Mouse (Mus musculus) lung, adult 2 months (tissue): ENCODE results near the gene Lect2. TPM values are rescaled to one million over a fixed set of nuclear protein-coding genes. Genes with fewer than 3 reads are reported as not detected.

Experiments
- DNase-seq: peaks from one replicate; pipeline ENCODE4 v3.0.0; 2022
- H3K4me1 ChIP-seq: fragments of 200-500 bp; 2 replicates; pipeline ENCODE4 v1.6.1; 2011; ENCODE audit warnings: low read length; ENCODE audit not compliant: control insufficient read depth, insufficient read depth
- H3K4me3 ChIP-seq: fragments of 200-500 bp; replicated peaks from 2 replicates; pipeline ENCODE3; 2011; ENCODE audit warnings: low read depth, mild to moderate bottlenecking, control low read depth, low read length; ENCODE audit errors: extremely low read depth
- CTCF ChIP-seq: fragments of 200-500 bp; IDR thresholded peaks from 2 replicates; pipeline ENCODE4 v1.5.1; 2011; ENCODE audit warnings: mild to moderate bottlenecking, low read length, control low read depth; ENCODE audit not compliant: insufficient read depth
- POLR2A ChIP-seq: fragments of 200-500 bp; IDR thresholded peaks from 2 replicates; pipeline ENCODE4 v1.6.1; 2011; ENCODE audit warnings: low read depth, mild to moderate bottlenecking, control low read depth, low read length, borderline replicate concordance; ENCODE audit errors: extremely low read depth
- WGBS: fragments of 180-500 bp; shearing (Covaris S2); methylation state at CpG from one replicate; pipeline ENCODE4 v1.1.7; 2018; 5-methylcytosine and 5-hydroxymethylcytosine counted together
- polyA plus RNA-seq: library from polyadenylated mRNA; depleted of rRNA; stranded (reverse); fragments of >200 nt; gene quantifications from 2 replicates; pipeline ENCODE4 v1.2.3, GENCODE M21; 2012; rRNA removed

The Lect2 gene
- polyA plus RNA-seq: not detected in 2 replicates

- TF ChIP-seq POLR2A (no peak), CTCF (no peak)
- Histone ChIP-seq H3K4me1 (no peaks in the 10 kb centered on the region; the same call in 1 of the 2 replicates), H3K4me3 (no peak within 1 kb of the TSS)
- WGBS: 67% methylated on average over 9 of the region's 9 CpGs
- DNase-seq: no peak
Measured at GRCm38 (mm10) chr13:56548401-56548800, at the start of gene Lect2. Gene Lect2, minus strand, starts transcription at chr13:56548502.

GRCm38 (mm10) chr13:56597296-56597695 is 49.0 kb upstream of the Lect2 start:
- Histone ChIP-seq H3K4me1 (peaks cover 19% of the 10 kb centered on the region), H3K4me3 (no peak overlapping the region)
- WGBS: 68% methylated on average over 4 of the region's 4 CpGs
- TF ChIP-seq CTCF: no peak
- TF ChIP-seq POLR2A: no peak
- no peak for DNase-seq

DNA sequence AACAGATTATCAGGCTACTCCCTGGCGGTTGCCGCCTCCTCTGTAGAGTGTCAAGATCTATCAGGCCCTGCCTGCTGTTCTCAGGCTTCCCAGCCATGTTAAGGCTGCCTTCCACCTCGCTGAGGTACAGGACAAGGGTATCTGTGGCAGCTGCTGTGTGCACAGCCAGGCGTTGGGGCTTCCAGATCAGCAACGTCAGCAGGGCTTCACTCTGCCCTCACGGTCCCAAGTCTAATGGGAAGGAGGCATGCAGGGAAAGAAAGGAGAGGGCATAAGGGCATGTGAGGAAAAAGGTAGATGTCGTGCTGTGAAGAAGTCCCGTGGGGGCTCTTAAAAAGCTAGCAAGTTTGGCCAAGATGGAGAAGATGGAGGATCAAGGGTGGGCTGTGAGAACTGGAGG is 46.9 kb upstream of the Lect2 start:
- Histone ChIP-seq H3K4me1 (peaks cover 15% of the 10 kb centered on the region), H3K4me3 (no peak overlapping the region)
- no peak for TF ChIP-seq POLR2A
- TF ChIP-seq CTCF: no peak
- 94% methylated on average over 8 of the region's 8 CpGs for WGBS
- DNase-seq: no peak

GRCm38 (mm10) chr13:56593961-56594391 is 45.7 kb upstream of the Lect2 start:
- H3K4me1 ChIP-seq: peaks cover 14% of the 10 kb centered on the region
- TF ChIP-seq POLR2A: no peak
- no peak for TF ChIP-seq CTCF
- no peak for DNase-seq

DNA sequence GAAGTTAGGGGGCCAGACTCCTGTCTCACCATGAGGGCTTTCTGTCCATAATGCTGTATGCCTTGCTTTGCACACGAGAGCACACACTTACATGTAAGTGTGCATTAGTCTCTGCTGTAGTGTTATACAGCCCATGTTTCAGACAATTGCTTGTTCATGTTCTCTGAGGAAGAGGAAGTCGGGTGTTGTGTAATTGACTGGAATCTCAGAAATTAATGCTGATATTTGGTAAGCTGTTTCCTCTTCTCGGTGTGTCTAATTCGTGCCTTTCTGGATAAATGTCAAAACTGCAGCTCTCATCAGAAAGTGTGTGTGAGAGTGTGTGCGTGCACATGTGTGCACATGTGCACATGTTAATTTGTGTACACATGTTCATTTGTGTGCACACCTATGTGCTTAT is 44.9 kb upstream of the Lect2 start:
- no peak for DNase-seq
- TF ChIP-seq POLR2A: no peak
- no peak for TF ChIP-seq CTCF
- Histone ChIP-seq H3K4me3 (no peak overlapping the region), H3K4me1 (peaks cover 14% of the 10 kb centered on the region)
- WGBS: 54% methylated on average over 5 of the region's 5 CpGs

More at GRCm38 (mm10) chr13:56593961-56594391, 45.7 kb upstream of the Lect2 start:
- WGBS: 79% methylated on average over 7 of the region's 7 CpGs
- no peak overlapping the region for H3K4me3 ChIP-seq

GRCm38 (mm10) chr13:56591939-56592338 is 43.6 kb upstream of the Lect2 start:
- TF ChIP-seq POLR2A (no peak), CTCF (no peak)
- Histone ChIP-seq H3K4me3 (no peak overlapping the region), H3K4me1 (peaks cover 5% of the 10 kb centered on the region)
- DNase-seq: no peak
- WGBS: 68% methylated on average over 2 of the region's 2 CpGs

DNA sequence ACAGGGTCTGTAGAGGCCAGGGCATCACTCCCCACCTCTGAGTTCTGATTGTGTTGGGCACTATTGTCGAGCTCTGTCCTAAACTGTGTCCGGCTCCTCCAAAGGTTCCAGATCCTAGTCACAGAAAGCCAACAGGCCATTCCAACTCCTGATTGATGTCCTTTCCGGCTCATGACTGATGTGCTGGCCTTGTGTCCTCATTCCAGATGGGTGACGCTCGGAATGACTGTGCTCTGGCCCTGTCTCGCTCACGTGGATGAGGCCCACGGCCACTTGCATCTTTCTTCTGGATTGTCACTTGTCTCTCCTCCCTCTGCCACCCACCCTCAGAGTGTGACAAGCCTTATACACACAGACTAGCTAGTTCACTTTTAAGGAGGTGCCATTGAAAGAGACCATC is 42.9 kb upstream of the Lect2 start:
- no peak for DNase-seq
- Histone ChIP-seq H3K4me1 (peaks cover 4% of the 10 kb centered on the region; the same call in 1 of the 2 replicates), H3K4me3 (no peak overlapping the region)
- TF ChIP-seq CTCF (no peak), POLR2A (no peak)
- WGBS: 67% methylated on average over 8 of the region's 8 CpGs

GRCm38 (mm10) chr13:56590202-56590601 is 41.9 kb upstream of the Lect2 start:
- TF ChIP-seq POLR2A (no peak), CTCF (no peak)
- DNase-seq: no peak
- peaks cover 4% of the 10 kb centered on the region; the same call in 1 of the 2 replicates for H3K4me1 ChIP-seq

GRCm38 (mm10) chr13:56588454-56589117 is 40.3 kb upstream of the Lect2 start:
- 47% methylated on average over 14 of the region's 14 CpGs for WGBS

More at GRCm38 (mm10) chr13:56590202-56590601, 41.9 kb upstream of the Lect2 start:
- 76% methylated on average over 5 of the region's 5 CpGs for WGBS
- no peak overlapping the region for H3K4me3 ChIP-seq

GRCm38 (mm10) chr13:56586046-56586445 is 37.7 kb upstream of the Lect2 start:
- Histone ChIP-seq H3K4me3 (no peak overlapping the region), H3K4me1 (peaks cover 2% of the 10 kb centered on the region)
- WGBS: 62% methylated on average over 3 of the region's 3 CpGs
- no peak for DNase-seq
- TF ChIP-seq CTCF (no peak), POLR2A (no peak)

More at GRCm38 (mm10) chr13:56588454-56589117, 40.3 kb upstream of the Lect2 start:
- no peak for DNase-seq
- no peak overlapping the region for H3K4me3 ChIP-seq
- TF ChIP-seq POLR2A (no peak), CTCF (no peak)
- peaks cover 4% of the 10 kb centered on the region; the same call in 1 of the 2 replicates for H3K4me1 ChIP-seq

- H3K4me3 ChIP-seq: no peak overlapping the region
- H3K4me1 ChIP-seq: no peaks in the 10 kb centered on the region; the same call in 1 of the 2 replicates
- 77% methylated on average over 3 of the region's 3 CpGs for WGBS
- DNase-seq: no peak
- TF ChIP-seq POLR2A (no peak), CTCF (no peak)
Measured at GRCm38 (mm10) chr13:56582720-56583119, 34.4 kb upstream of the Lect2 start.
